Mouse (Mus musculus) lung, postnatal 0 days (tissue): Measurements from ENCODE around the gene Nup98.

Experiments used
- CTCF ChIP-seq: IDR thresholded peaks from 2 replicates; pipeline ENCODE4 v1.5.1; 2016; ENCODE audit warnings: antibody characterized with exemption, mild to moderate bottlenecking
- EP300 ChIP-seq: IDR thresholded peaks from 2 replicates; pipeline ENCODE4 v1.6.1; 2016; ENCODE audit warnings: antibody characterized with exemption, mild to moderate bottlenecking, control low read depth

DNA sequence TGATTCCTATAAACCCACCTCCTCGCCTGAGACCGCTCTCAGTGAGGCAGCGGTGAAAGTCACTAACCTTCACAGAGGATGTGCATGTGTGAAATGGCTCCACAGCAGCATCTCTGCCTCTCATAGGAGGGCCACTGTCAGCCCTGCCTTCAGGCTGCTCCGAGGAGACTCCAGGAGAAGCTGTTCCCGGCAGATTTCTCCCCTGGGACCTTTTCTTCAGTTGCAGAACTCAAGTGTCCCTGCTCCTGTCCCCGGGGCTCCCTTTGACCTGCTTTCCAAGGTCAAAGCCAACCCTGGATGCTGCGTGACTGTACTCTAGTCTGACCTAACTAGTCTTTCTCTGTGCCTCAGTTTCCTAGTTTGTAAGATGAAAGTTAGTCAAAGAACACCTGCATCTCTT, 100.8 kb downstream of the Nup98 start, which contains the start of gene Art5:
- TF ChIP-seq CTCF (no peak), EP300 (no peak)
